ENCODE assay signal across 9 mouse cellular contexts in the genomic region with DNA sequence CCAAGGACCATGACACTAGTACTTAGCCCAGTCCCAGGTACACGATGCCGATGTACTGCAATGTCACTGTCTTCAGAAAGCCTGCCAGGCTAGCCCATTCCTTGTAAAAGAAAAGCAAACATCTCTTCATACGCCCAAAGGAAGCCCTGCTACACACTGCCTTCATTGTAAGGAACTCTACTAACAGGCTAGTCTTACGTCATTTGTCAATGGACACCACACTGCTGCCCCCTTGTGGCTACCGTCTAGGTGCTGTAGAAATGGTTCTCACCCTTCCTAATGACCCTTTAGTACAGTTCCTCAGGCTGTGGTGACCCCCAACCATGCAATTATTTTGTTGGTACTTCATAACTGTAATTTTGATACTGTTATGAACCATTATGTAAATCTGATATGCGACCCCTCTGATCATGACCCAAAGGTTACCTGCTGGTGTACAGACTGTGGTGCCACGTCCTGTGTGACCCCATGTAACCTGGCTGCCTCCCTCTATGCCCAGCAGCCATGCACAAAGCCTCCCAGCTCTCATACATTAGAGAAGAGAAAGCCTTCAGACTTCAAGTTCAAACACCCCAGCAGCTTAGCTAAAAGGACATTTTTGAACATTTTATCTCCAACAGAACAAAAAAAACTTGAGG. TPM values are rescaled to one million over a fixed set of nuclear protein-coding genes. Genes with fewer than 3 reads are reported as not detected.
DNase-seq lines count a peak whose midpoint lies in the region; ATAC-seq lines count a peak whose summit lies in the region.
"Had no signal": no experiment of that assay in that cellular context is flagged by ENCODE, and none has a peak within 500 bp of the region (broad histone marks: within the 10 kb centered on the region; RNA-seq: fewer than 3 reads in every experiment).

No protein-coding gene starts in this region.

- no peak overlapping the region for H3K4me2 ChIP-seq in liver, embryonic 16.5 days (ENCODE audit: low read depth, low read length)
- no peak overlapping the region for H3K4me2 ChIP-seq in neural tube, embryonic 14.5 days (ENCODE audit: low read depth, low read length)

- peaks cover 21% of the 10 kb centered on the region for H3K4me1 ChIP-seq in heart, embryonic 10.5 days
- no peaks in the 10 kb centered on the region for H3K4me1 ChIP-seq in liver, embryonic 16.5 days (ENCODE audit: control insufficient read depth, low read depth, low read length)
- H3K4me1 ChIP-seq in neural tube, embryonic 14.5 days (ENCODE audit: control insufficient read depth, insufficient read depth, low read length), result no peaks in the 10 kb centered on the region

- peak; percentile 41; the same call in 1 of the 2 replicates for ATAC-seq in liver, embryonic 16.5 days (ENCODE audit: low read depth)
- peak; percentile 51; the same call in 1 of the 2 replicates for ATAC-seq in neural tube, embryonic 14.5 days (ENCODE audit: low read depth)

- no peaks in the 10 kb centered on the region for H3K9me3 ChIP-seq in heart, embryonic 10.5 days
- no peaks in the 10 kb centered on the region for H3K9me3 ChIP-seq in liver, embryonic 16.5 days (replicated peaks; ENCODE audit: control insufficient read depth, low read length)
- no peaks in the 10 kb centered on the region for H3K9me3 ChIP-seq in neural tube, embryonic 14.5 days (ENCODE audit: control insufficient read depth, low read length)

- no peak overlapping the region for H3K9ac ChIP-seq in liver, embryonic 16.5 days (ENCODE audit: low read depth, low read length)
- no peak overlapping the region for H3K9ac ChIP-seq in neural tube, embryonic 14.5 days (replicated peaks; ENCODE audit: low read depth, low read length)

- DNase-seq in CD4-positive, CD25-positive, alpha-beta regulatory T cell, adult 2 months (ENCODE audit: low read depth, low spot score), result peak; percentile 85
- peak; percentile 68 to 77 for DNase-seq in adrenal gland, adult 18-20 months (ENCODE audit: low spot score in 2 of 2)
- peak; percentile 87 for DNase-seq in embryo, embryonic 11 days
- peak; percentile 86 for DNase-seq in heart, embryonic 10.5 days (ENCODE audit: low spot score)
- DNase-seq in kidney, postnatal 14 days, result peak; percentile 75
- DNase-seq in thymus, postnatal 14 days, result peak; percentile 74

- WGBS in heart, embryonic 10.5 days, result 62% methylated on average over 7 of the region's 7 CpGs
- 61% methylated on average over 7 of the region's 7 CpGs for WGBS in liver, embryonic 16.5 days (ENCODE audit: insufficient replicate concordance)
- 63% methylated on average over 7 of the region's 7 CpGs for WGBS in neural tube, embryonic 14.5 days

- peaks cover 95% of the 10 kb centered on the region for H3K36me3 ChIP-seq in heart, embryonic 10.5 days
- peaks cover 70% of the 10 kb centered on the region for H3K36me3 ChIP-seq in liver, embryonic 16.5 days (ENCODE audit: control insufficient read depth, insufficient read depth)
- H3K36me3 ChIP-seq in neural tube, embryonic 14.5 days (ENCODE audit: control insufficient read depth, insufficient read depth, low read length), result peaks cover 79% of the 10 kb centered on the region

- 0 out of 2 replicates have a peak overlapping the region, but pooled peaks have one; percentile 36 for H3K27ac ChIP-seq in heart, embryonic 10.5 days
- H3K27ac ChIP-seq in liver, embryonic 16.5 days (ENCODE audit: low read length), result no peak overlapping the region
- H3K27ac ChIP-seq in neural tube, embryonic 14.5 days (ENCODE audit: low read depth, low read length), result no peak overlapping the region

- no peak overlapping the region for H3K4me3 ChIP-seq in heart, embryonic 10.5 days
- H3K4me3 ChIP-seq in liver, embryonic 16.5 days (ENCODE audit: low read depth, low read length), result no peak overlapping the region
- H3K4me3 ChIP-seq in neural tube, embryonic 14.5 days (ENCODE audit: low read depth, low read length), result no peak overlapping the region

- H3K27me3 ChIP-seq in heart, embryonic 10.5 days (ENCODE audit: insufficient read depth, poor library complexity, severe bottlenecking), result no peaks in the 10 kb centered on the region
- H3K27me3 ChIP-seq in liver, embryonic 16.5 days (ENCODE audit: control insufficient read depth, insufficient read depth, low read depth, low read length), result no peaks in the 10 kb centered on the region
- no peaks in the 10 kb centered on the region for H3K27me3 ChIP-seq in neural tube, embryonic 14.5 days (ENCODE audit: control insufficient read depth, insufficient read depth, low read length)

RNA-seq across cellular contexts. Expression of a gene that starts 14.3 kb away (rescaled TPM):
- total RNA-seq in adrenal gland, adult 18-20 months (2021), result 10 to 100 TPM in 1 of 2 experiments, 1 to 10 TPM in 1; 5.3 to 22.1 TPM
- 2.2 TPM in 2 replicates for polyA plus RNA-seq in heart, embryonic 10.5 days (2016; fragmentation: Nextera tagmentation; extraction: Ambion mirVana)
- 2.5 and 3.9 TPM in 2 replicates for polyA plus RNA-seq in liver, embryonic 16.5 days (2015; fragmentation: Nextera tagmentation; extraction: Ambion mirVana)
- 0.17 TPM in 1 of 2 replicates, not detected in the other for polyA plus RNA-seq in neural tube, embryonic 14.5 days (2014; fragmentation: Nextera tagmentation; extraction: Ambion mirVana)

RNA-seq across cellular contexts. Expression of a gene that starts 18.0 kb away (rescaled TPM):
- 100 to 1,000 TPM in 1 of 2 experiments, 10 to 100 TPM in 1; 93.7 to 121 TPM for total RNA-seq in adrenal gland, adult 18-20 months (2021)
- polyA plus RNA-seq in heart, embryonic 10.5 days (2016; fragmentation: Nextera tagmentation; extraction: Ambion mirVana), result 132 and 152 TPM in 2 replicates
- 57.6 and 63.2 TPM in 2 replicates for polyA plus RNA-seq in liver, embryonic 16.5 days (2015; fragmentation: Nextera tagmentation; extraction: Ambion mirVana)
- 145 and 150 TPM in 2 replicates for polyA plus RNA-seq in neural tube, embryonic 14.5 days (2014; fragmentation: Nextera tagmentation; extraction: Ambion mirVana)

RNA-seq across cellular contexts. Expression of a gene that starts 29.8 kb away (rescaled TPM):
- 1 to 10 TPM; 1.4 to 2.1 TPM for total RNA-seq in adrenal gland, adult 18-20 months (2021)
- polyA plus RNA-seq in heart, embryonic 10.5 days (2016; fragmentation: Nextera tagmentation; extraction: Ambion mirVana), result 33.1 and 51.1 TPM in 2 replicates
- polyA plus RNA-seq in liver, embryonic 16.5 days (2015; fragmentation: Nextera tagmentation; extraction: Ambion mirVana), result 0.15 and 0.46 TPM in 2 replicates
- polyA plus RNA-seq in neural tube, embryonic 14.5 days (2014; fragmentation: Nextera tagmentation; extraction: Ambion mirVana), result 0.17 TPM in 1 of 2 replicates, not detected in the other

RNA-seq across cellular contexts. Expression of a gene that starts 33.3 kb away (rescaled TPM):
- total RNA-seq in adrenal gland, adult 18-20 months (2021), result 100 to 1,000 TPM; 255 to 373 TPM
- polyA plus RNA-seq in heart, embryonic 10.5 days (2016; fragmentation: Nextera tagmentation; extraction: Ambion mirVana), result 70.6 and 74.2 TPM in 2 replicates
- polyA plus RNA-seq in liver, embryonic 16.5 days (2015; fragmentation: Nextera tagmentation; extraction: Ambion mirVana), result 18.6 and 19.7 TPM in 2 replicates
- polyA plus RNA-seq in neural tube, embryonic 14.5 days (2014; fragmentation: Nextera tagmentation; extraction: Ambion mirVana), result 100 and 101 TPM in 2 replicates

RNA-seq across cellular contexts. Expression of a gene that starts 58.7 kb away (rescaled TPM):
- under 1 TPM in 1 of 2 experiments, not detected in 1; 0.13 TPM for total RNA-seq in adrenal gland, adult 18-20 months (2021)
- 0.07 and 0.16 TPM in 2 replicates for polyA plus RNA-seq in heart, embryonic 10.5 days (2016; fragmentation: Nextera tagmentation; extraction: Ambion mirVana)
- not detected in 2 replicates for polyA plus RNA-seq in liver, embryonic 16.5 days (2015; fragmentation: Nextera tagmentation; extraction: Ambion mirVana)
- 0.10 and 0.11 TPM in 2 replicates for polyA plus RNA-seq in neural tube, embryonic 14.5 days (2014; fragmentation: Nextera tagmentation; extraction: Ambion mirVana)
- polyA plus RNA-seq: heart, embryonic 14.5 days had no signal

Comparison
In these comparisons a context has a peak if more than half of its experiments do, and no peak if none do; other contexts are left out.
1. RNA of a gene that starts 29.8 kb away (polyA plus RNA-seq): 33.1 to 51.1 TPM in heart, embryonic 10.5 days; 0.15 to 0.46 TPM in liver, embryonic 16.5 days and 0.17 TPM in neural tube, embryonic 14.5 days; every median in the first group is over 10 times any median in the second.
2. Peak in every context shown above with its lines, with median percentiles within 50 percentile points of each other: DNase-seq.